Mouse (Mus musculus): ENCODE measurements around the gene Gm20388.

The Gm20388 gene

GRCm38 (mm10) chr8:122697181-122697581 lies 2786.5 kb downstream of the Gm20388 start:
- DNase-seq (ENCODE audit: low read depth, low spot score) = no peak

DNA sequence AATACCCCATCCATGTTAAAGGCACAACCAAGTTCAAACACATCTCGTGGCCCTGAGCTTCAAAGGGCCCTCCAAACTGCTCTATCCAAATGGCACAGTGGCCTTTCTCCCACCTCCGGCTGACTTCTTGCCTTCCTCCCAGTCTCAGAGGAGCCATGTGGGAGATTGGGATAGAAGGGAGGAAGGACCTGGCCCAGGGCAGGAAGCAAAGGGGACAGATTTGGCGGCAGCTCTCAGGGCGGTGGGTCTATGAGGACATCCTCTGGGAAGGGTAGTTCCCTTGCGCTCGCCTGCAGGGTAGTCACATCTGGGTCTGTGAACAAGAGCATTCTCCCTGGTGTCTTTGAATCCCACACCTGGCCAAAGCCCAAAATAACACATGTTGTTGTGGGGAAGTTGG lies 2786.9 kb downstream of the Gm20388 start:
- no peak for DNase-seq (ENCODE audit: low read depth, low spot score)

DNA sequence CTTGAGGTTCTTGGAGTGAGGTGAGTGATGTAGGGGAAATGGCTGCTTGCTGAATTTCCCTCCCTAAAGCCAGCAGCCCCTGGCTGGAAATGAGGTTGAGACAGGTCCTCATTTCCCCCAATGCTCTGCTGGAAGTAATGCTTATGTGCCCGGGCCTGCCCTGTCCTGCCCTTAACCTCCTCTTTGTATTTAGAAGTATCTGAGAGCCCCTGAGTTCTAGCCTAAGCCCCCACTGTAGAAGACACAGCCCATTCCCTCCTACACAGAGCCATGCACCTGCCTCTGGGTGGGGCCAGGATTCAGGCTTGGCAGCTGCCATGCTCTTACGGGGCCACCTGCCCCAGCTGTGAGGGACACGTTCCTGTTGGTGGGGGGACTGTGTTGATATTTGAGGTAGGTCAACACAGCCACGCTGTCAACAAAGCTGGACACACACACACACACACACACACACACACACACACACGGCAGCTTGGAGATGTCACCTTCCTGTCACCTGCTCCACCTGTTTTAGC lies 2787.7 kb downstream of the Gm20388 start:
- no peak for DNase-seq (ENCODE audit: low read depth, low spot score)

DNA sequence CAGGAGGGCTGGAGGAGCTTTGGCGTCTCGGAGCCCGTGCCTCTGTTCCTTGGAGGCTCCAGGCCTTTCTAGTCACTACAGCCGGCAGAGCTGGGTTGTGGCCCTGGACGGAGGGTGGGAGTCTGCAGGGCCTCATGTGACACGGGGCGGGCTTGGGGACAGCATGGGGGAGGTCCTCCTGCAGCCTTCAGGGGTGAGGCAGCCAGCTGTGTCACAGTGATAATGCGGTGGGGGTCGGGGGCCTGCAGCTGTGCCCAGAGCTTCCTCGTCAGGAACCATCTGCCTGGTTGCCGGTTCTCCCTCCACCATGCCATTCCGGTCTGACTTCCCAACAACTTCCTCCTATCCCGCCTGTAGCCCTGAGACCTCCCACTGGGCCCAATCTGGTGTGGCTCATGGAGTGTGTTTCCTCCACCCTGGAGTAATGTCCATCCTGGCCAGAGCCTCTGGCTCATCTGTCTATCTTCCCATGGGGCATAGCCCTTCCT lies 2788.4 kb downstream of the Gm20388 start, which contains the start of gene Cbfa2t3:
Gene Cbfa2t3 (minus strand): TSS at position 105 of the 488 bp plus-strand sequence.
- no peak for DNase-seq (ENCODE audit: low read depth, low spot score)

- no peak for DNase-seq (ENCODE audit: low read depth, low spot score)
These were observed 2790.0 kb downstream of the Gm20388 start for GRCm38 (mm10) chr8:122700628-122701027.

- DNase-seq (ENCODE audit: low read depth, low spot score) = no peak
These were observed 2791.0 kb downstream of the Gm20388 start for GRCm38 (mm10) chr8:122701441-122702185.

DNA sequence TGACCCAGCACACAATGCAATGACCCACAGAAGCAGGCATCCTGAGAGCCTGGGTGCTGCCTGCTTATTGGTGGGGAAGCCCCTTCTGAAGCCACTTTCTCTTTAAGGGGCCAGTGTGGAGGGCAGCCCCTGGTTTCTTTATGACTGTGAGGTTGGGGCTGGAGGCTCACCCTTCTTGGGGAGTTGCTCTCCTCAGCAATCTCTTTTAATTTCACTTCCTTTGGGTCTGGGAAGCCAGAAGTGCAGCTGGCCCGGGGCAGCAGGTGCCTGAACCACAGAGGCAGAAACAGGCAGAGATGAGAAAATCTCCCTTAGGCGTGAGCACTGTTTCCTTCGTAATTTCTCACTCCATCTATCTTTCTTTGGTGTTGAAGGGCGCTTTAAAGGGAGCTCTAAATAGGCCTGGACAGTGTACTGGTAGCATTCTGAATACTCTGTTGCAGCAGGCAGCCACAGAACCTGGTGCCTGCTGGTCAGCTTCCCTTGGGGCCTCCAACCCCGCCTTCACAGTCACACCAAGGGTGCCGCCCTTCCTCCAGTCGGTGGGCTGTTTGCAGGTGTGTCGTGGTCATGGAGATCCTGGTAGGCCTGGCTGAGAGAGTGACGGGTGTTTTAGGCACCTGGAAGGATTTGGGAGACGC lies 2791.8 kb downstream of the Gm20388 start:
- DNase-seq (ENCODE audit: low read depth, low spot score) = no peak

DNA sequence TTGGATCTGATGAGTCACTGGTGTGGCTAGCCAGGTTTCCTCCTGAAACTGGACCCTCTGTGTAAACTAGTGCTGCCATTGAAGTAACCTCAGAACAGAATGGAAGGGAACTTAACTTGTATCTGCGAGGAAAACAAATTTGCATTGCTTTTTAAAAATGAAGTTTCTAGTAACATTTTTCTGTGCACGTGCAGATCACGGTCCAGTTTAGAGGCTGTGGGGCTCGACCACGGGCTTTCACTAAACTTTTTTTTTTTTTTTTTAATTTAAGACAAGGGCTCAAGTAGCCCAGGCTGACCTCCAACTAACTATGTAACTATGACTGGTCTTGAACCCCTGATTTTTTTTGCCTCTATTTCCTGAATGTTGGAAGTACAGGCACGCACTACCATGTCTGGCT lies 2792.3 kb downstream of the Gm20388 start:
- no peak for DNase-seq (ENCODE audit: low read depth, low spot score)

DNA sequence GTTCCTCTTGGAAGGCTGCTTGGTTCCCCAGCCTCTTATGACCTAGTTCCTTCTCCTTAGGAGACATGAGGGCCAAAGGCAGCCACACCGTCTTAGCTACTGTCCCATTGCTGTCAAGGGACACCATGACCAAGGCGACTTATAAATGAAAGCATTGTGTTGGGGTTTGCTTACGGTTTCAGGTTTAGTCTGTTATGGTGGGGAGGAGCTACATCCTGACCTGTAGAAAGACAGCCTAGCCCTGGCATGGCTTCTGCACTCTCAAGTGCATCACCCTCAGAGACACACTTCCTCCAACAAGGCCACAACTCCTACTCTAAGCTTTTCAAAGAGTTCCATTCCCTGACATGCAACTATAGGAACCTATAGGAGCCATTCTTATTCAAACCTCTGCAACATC lies 2794.0 kb downstream of the Gm20388 start:
- no peak for DNase-seq (ENCODE audit: low read depth, low spot score)

DNA sequence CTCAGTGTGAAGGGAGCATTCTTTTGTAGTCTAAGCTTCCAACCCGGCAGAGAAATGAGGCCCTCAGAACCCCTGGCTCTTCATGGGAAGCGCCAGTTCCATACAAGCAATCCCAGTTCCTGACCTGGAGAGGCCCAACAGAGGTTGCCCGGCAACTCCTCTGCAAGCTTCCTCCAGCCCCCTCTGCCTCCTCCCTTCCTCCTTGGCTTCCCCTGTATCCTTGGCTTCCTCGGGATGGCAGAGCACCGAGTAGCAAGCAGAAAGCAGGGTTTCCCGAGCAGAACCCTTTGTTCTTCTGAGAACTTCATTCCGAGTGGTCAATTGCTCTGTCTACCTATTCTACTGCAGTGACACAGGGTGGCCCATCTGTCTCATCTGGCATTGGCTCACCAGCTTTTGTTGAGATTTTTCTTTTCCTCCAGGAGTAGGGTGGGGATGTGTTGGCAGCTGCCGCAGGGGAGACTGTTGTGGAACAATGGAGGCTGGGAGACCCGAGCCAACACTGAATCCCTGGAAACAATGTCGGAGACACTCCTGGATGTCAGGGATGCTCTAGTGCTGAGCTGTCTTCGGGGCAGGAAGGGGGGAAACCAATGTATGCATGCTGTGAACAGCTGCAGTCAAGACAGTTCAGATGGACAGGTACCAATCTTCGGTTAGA lies 2795.4 kb downstream of the Gm20388 start:
- no peak for DNase-seq (ENCODE audit: low read depth, low spot score)

DNA sequence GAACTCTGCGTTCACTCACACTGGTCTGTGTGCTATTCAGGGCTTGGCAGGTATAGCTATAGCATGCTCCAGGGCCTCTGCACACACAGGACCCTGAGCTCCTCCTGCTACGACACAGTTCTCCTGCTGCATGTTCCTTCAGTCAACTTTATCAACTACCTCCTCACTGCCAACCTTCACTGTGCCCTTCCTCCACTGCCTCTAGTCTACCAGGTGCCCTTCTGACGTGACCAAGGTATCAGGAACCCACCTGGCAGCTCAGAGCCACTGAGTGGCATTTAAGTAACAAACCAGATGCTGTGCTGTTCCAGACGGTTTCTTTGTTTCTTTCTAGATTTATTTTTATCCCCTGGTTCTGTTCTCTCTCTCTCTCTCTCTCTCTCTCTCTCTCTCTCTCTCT lies 2796.5 kb downstream of the Gm20388 start:
- DNase-seq (ENCODE audit: low read depth, low spot score) = no peak

GRCm38 (mm10) chr8:122709340-122710111 lies 2798.9 kb downstream of the Gm20388 start:
- DNase-seq (ENCODE audit: low read depth, low spot score) = no peak

- DNase-seq (ENCODE audit: low read depth, low spot score) = no peak
These were observed 2800.8 kb downstream of the Gm20388 start for GRCm38 (mm10) chr8:122711480-122711879.

- DNase-seq (ENCODE audit: low read depth, low spot score) = no peak
These were observed 2801.3 kb downstream of the Gm20388 start for GRCm38 (mm10) chr8:122711891-122712365.

DNA sequence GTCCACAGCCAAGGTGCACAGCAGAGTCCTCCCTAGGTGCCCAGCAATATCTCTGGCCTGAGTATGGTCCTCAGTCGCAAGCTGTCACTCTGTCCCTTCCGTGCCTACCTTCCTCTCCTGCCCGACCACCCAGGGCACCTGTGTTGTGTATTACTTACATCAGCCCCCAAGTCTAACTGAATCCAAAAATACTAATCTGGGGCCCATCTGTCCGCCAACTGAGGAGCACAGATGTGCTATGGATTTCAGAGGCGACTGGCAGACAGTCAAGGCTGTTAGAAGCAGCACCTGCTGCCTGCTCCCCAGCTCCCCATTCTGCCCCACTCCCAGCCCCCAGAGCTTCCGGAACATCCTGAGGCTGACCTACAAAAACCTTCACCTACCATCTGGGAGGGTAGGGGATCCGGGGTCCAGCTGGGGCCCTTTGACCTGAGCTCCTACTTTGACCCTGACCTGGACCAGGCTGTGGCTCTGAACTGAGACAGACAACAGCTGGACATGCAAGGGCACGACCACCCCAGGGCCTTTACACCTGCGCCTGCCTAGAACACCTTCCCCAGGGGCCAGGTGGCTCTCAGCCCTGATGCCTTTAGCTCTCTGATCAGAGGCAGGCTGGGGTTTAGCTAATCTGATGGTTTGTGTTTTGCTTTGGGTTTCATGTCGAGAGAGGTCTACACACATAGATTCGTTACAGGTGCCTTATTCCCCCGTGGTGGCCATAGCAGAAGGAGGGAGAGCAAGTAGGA lies 2801.9 kb downstream of the Gm20388 start:
- peak; percentile 30 for DNase-seq (ENCODE audit: low read depth, low spot score)

DNA sequence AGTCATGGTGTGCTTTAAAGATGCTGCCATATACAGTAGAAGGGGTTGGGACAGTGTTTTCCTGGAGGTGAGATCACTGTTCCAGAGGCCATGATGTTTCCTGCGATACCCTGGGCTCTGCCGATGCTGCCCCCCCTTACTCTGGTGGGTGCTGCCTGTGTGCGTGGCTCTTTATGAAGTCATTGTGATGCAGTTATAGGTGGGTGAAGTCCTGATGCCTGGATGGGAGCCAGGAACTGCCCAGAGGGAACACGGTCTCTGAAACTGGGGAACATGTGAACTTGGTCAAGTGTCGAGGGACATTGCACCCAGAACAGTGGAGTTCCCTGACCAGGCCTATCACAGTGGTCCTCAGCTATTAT lies 2802.5 kb downstream of the Gm20388 start:
- no peak for DNase-seq (ENCODE audit: low read depth, low spot score)

- DNase-seq (ENCODE audit: low read depth, low spot score) = peak; percentile 36
These were observed 2805.9 kb downstream of the Gm20388 start for GRCm38 (mm10) chr8:122716566-122716965.

DNA sequence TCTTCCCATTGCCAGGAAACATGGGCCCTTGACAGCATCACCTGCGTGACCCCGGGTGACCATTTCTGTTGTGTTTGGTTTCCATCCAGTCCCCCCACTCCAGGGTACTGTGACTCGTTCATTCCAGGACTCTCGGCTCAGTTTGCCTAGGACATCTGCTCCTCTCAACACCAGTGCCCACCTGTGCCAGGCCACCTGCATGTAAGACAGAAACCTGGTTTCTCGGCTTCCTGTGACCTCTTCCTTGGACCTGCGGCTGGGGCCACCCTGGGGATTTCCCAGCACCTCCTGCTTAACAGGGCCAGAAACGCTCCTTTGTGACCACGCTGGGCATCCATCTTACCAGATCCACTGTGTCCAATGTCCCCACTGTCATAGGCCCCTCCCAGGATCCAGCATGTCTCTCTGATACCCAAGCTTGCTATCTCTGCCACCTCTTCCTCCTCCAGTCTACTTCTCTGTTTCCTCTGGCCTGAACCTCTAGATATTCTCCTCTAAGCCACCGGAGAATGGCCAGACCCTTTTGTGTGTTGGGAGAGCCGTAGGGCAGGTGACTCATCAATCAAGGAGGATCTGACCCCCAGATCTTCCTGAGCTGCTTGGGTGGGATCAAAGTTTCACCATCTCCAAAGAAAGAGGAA lies 2807.3 kb downstream of the Gm20388 start:
- no peak for DNase-seq (ENCODE audit: low read depth, low spot score)

DNA sequence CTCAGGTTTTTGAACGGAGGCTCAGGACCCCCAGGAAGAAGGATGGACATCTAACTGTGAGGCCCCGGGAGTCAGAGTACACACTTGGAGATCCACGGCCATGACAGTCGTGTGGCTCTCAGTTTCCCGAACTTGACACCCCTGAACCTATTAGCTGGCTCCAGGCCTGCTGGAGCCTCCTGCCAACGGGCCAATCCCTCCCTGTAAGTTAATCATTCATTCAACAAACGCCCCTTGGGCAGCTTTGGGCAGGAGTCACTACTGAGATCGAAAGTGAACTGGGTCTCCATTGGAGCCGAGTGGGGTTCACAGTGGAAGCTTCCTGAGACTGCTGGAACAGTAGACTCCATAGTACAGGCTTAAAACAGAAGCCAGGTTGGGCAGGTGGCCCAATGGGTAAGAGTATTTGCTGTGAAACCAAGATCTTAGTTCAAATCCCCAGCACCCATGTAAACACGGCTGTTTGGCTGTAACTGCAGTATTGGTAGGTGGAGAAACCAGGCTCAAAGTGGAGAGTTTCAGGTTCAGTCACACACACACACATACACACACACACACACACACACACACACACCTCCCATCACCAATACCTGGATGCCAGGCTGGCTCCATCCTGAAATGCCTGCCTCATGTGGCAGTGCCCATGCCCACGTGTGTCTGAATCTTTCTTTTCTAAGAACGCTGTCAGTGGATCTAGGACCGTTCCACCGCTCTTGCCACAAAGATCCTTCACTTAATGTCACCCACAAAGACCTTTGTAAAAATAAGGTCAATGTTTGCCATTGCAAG lies 2808.3 kb downstream of the Gm20388 start:
- DNase-seq (ENCODE audit: low read depth, low spot score) = no peak

All from retina, adult 2 months (tissue).